Mouse (Mus musculus): ENCODE measurements around the gene Hecw1.

DNA sequence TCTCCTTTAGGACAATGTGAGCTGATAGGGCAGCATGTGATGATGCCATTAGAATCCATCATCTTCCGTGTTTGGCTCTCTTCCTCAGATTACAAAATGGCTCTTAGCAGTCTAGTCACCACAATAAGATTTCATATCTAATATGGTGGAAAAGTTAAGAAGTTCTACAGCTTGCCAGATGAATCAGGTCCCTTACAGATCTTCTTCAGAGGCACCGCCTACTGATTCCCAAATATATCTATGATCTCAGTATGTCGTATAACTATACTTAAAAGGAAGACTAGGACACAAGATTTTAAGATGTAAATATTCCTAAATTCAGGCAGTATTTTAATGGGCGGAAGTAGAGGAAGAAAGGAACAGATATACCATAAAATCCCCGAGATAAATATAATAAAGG lies 16.3 kb downstream of the Hecw1 start:
- TF ChIP-seq CTCF (IDR thresholded peaks at IDR 0.05; ENCODE audit: low read depth) (no peak), EP300 (IDR thresholded peaks at IDR 0.05; ENCODE audit: low read depth) (no peak)

Data from heart, postnatal 0 days (tissue).